In the genomic region with DNA sequence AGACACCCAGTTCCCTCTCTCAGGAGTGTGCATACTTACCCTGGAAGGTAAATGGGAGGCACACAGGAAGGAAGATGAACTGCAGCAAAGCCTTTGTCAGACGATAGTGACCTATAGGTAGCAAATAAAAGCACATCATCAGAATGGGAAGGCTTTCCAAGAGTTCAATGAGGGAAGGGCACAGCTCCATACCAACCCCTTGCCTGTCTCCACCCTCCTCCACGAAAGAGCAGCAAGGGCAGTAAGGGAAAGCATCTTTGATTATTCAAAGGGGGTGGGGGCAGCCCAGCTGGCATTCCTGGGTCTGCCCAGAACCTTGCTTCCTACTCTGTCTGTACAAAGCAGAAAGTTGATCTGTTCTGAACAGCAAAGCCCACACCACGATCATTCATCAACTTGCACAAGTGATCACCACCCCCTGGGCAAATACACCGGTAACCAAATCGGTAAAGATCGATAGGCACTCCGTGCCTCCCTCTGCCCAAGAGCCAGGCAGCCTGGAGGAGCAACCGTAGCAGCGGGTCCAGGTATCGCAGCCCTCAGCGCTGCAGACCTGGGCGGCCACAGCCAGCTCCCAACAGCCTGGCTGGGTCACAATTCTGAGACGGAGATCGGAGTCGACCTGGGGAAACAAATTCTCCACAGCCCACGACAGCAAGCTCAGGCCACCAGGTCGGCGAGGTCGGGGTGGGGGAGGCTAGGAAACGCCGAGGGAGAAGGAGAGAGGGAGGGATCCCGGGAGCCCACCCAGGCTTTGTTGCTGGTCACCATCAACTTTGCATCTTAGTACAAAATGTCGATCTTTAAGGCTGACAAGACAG, we compare ENCODE assay signal across 8 mouse cellular contexts. TPM values are rescaled to one million over a fixed set of nuclear protein-coding genes. Genes with fewer than 3 reads are reported as not detected.
DNase-seq lines count a peak whose midpoint lies in the region; ATAC-seq and TF ChIP-seq lines count a peak whose summit lies in the region.

No protein-coding gene starts in this region.

- DNase-seq in layer of hippocampus, adult 2 months (ENCODE audit: low spot score in 2 of 2), result peak in 1 of 2 experiments; percentile 11
- DNase-seq in layer of hippocampus, adult 9-11 months, result no peak
- DNase-seq in adrenal gland, postnatal 14 days, result peak; percentile 37
- DNase-seq in embryonic facial prominence, embryonic 14.5 days (ENCODE audit: low spot score), result peak; percentile 11
- peak; percentile 41 for DNase-seq in hindbrain, embryonic 14.5 days (ENCODE audit: low spot score)
- peak; percentile 35 for DNase-seq in thymus, postnatal 4 days

- no peak for TF ChIP-seq CTCF in layer of hippocampus, adult 2 months (conservative IDR thresholded peaks at IDR 0.05)

- peaks cover 3% of the 10 kb centered on the region; the same call in 1 of the 2 replicates for H3K36me3 ChIP-seq in embryonic facial prominence, embryonic 14.5 days (ENCODE audit: control insufficient read depth, insufficient read depth, low read length)
- no peaks in the 10 kb centered on the region for H3K36me3 ChIP-seq in hindbrain, embryonic 14.5 days (replicated peaks; ENCODE audit: control insufficient read depth, insufficient read depth)
- 0 out of 2 replicates have a peak, but pooled peaks cover 8% of the 10 kb centered on the region for H3K36me3 ChIP-seq in limb, embryonic 13.5 days
- H3K36me3 ChIP-seq in midbrain, embryonic 16.5 days (ENCODE audit: control insufficient read depth, insufficient read depth, low read length), result no peaks in the 10 kb centered on the region

- no peaks in the 10 kb centered on the region for H3K27me3 ChIP-seq in embryonic facial prominence, embryonic 14.5 days (replicated peaks; ENCODE audit: control insufficient read depth, insufficient read depth, low read length)
- no peaks in the 10 kb centered on the region for H3K27me3 ChIP-seq in hindbrain, embryonic 14.5 days (ENCODE audit: control insufficient read depth, insufficient read depth, low read length)
- H3K27me3 ChIP-seq in limb, embryonic 13.5 days, result no peaks in the 10 kb centered on the region
- H3K27me3 ChIP-seq in midbrain, embryonic 16.5 days (ENCODE audit: control insufficient read depth, insufficient read depth, low read depth, low read length), result no peaks in the 10 kb centered on the region

- H3K9ac ChIP-seq in embryonic facial prominence, embryonic 14.5 days (ENCODE audit: low read depth, low read length), result peak overlapping the region; percentile 91
- H3K9ac ChIP-seq in hindbrain, embryonic 14.5 days, result peak overlapping the region; percentile 88
- H3K9ac ChIP-seq in limb, embryonic 13.5 days, result peak overlapping the region; percentile 92
- H3K9ac ChIP-seq in midbrain, embryonic 16.5 days (ENCODE audit: low read depth, low read length), result peak overlapping the region; percentile 84

- H3K9me3 ChIP-seq in embryonic facial prominence, embryonic 14.5 days (ENCODE audit: control insufficient read depth, low read length), result no peaks in the 10 kb centered on the region
- H3K9me3 ChIP-seq in hindbrain, embryonic 14.5 days (ENCODE audit: control insufficient read depth, low read length), result no peaks in the 10 kb centered on the region
- no peaks in the 10 kb centered on the region for H3K9me3 ChIP-seq in limb, embryonic 13.5 days
- no peaks in the 10 kb centered on the region for H3K9me3 ChIP-seq in midbrain, embryonic 16.5 days (replicated peaks; ENCODE audit: control insufficient read depth, low read length, poor library complexity, severe bottlenecking)

- ATAC-seq in embryonic facial prominence, embryonic 14.5 days (ENCODE audit: low read depth), result no peak
- no peak for ATAC-seq in hindbrain, embryonic 14.5 days (ENCODE audit: low FRiP score)
- ATAC-seq in limb, embryonic 13.5 days (ENCODE audit: low FRiP score, low read depth), result no peak
- no peak for ATAC-seq in midbrain, embryonic 16.5 days

- peak overlapping the region; percentile 78 for H3K27ac ChIP-seq in layer of hippocampus, adult 2 months
- H3K27ac ChIP-seq in embryonic facial prominence, embryonic 14.5 days (replicated peaks; ENCODE audit: low read depth, low read length), result peak overlapping the region; percentile 65
- H3K27ac ChIP-seq in hindbrain, embryonic 14.5 days, result peak overlapping the region; percentile 45
- H3K27ac ChIP-seq in limb, embryonic 13.5 days, result no peak overlapping the region
- 0 out of 2 replicates have a peak overlapping the region, but pooled peaks have one; percentile 47 for H3K27ac ChIP-seq in midbrain, embryonic 16.5 days (ENCODE audit: low read length)

- H3K4me2 ChIP-seq in embryonic facial prominence, embryonic 14.5 days (ENCODE audit: low read depth, low read length), result peak overlapping the region; percentile 98
- peak overlapping the region; percentile 98 for H3K4me2 ChIP-seq in hindbrain, embryonic 14.5 days (replicated peaks)
- peak overlapping the region; percentile 98 for H3K4me2 ChIP-seq in limb, embryonic 13.5 days (replicated peaks)
- H3K4me2 ChIP-seq in midbrain, embryonic 16.5 days (ENCODE audit: low read length), result peak overlapping the region; percentile 97

- peaks cover 11% of the 10 kb centered on the region for H3K4me1 ChIP-seq in embryonic facial prominence, embryonic 14.5 days (ENCODE audit: control insufficient read depth, insufficient read depth, low read length)
- H3K4me1 ChIP-seq in hindbrain, embryonic 14.5 days (replicated peaks; ENCODE audit: control insufficient read depth, insufficient read depth, low read length), result 0 out of 2 replicates have a peak, but pooled peaks cover 4% of the 10 kb centered on the region
- peaks cover 6% of the 10 kb centered on the region; the same call in 1 of the 2 replicates for H3K4me1 ChIP-seq in limb, embryonic 13.5 days
- peaks cover 6% of the 10 kb centered on the region for H3K4me1 ChIP-seq in midbrain, embryonic 16.5 days (ENCODE audit: control insufficient read depth, insufficient read depth, low read length)

- H3K4me3 ChIP-seq in layer of hippocampus, adult 2 months, result peak overlapping the region; percentile 97
- peak overlapping the region; percentile 94 for H3K4me3 ChIP-seq in embryonic facial prominence, embryonic 14.5 days (ENCODE audit: low read depth, low read length)
- peak overlapping the region; percentile 93 for H3K4me3 ChIP-seq in hindbrain, embryonic 14.5 days (replicated peaks; ENCODE audit: low read length)
- peak overlapping the region; percentile 89 for H3K4me3 ChIP-seq in limb, embryonic 13.5 days
- peak overlapping the region; percentile 92 for H3K4me3 ChIP-seq in midbrain, embryonic 16.5 days (ENCODE audit: low read depth, low read length)

- 8% methylated on average over 23 of the region's 23 CpGs for WGBS in embryonic facial prominence, embryonic 14.5 days
- 2% methylated on average over 23 of the region's 23 CpGs for WGBS in hindbrain, embryonic 14.5 days
- WGBS in limb, embryonic 13.5 days, result 4% methylated on average over 23 of the region's 23 CpGs
- 2% methylated on average over 23 of the region's 23 CpGs for WGBS in midbrain, embryonic 16.5 days

RNA-seq across cellular contexts. Expression of a gene that starts 3.1 kb away (rescaled TPM):
- 10 to 100 TPM; 27.5 to 28.4 TPM for total RNA-seq in layer of hippocampus, adult 2 months (2021)
- total RNA-seq in adrenal gland, postnatal 14 days (2021), result 28.8 and 33.3 TPM in 2 replicates
- polyA plus RNA-seq in embryonic facial prominence, embryonic 14.5 days (2014; fragmentation: Nextera tagmentation; extraction: Ambion mirVana), result 28.5 and 32.1 TPM in 2 replicates
- polyA plus RNA-seq in hindbrain, embryonic 14.5 days (2014; fragmentation: Nextera tagmentation; extraction: Ambion mirVana), result 13.9 and 17.4 TPM in 2 replicates
- polyA plus RNA-seq in limb, embryonic 13.5 days (2015; fragmentation: Nextera tagmentation; extraction: Ambion mirVana), result 52.9 and 54.4 TPM in 2 replicates
- 14.7 and 17.9 TPM in 2 replicates for polyA plus RNA-seq in midbrain, embryonic 16.5 days (2015; fragmentation: Nextera tagmentation; extraction: Ambion mirVana)
